Mouse (Mus musculus) monocyte, adult 59 days (primary cell): Measurements from ENCODE around the gene Hnf1b. TPM values are rescaled to one million over a fixed set of nuclear protein-coding genes. Genes with fewer than 3 reads are reported as not detected.

ENCODE experiments used
- total RNA-seq, 2 experiments: library from RNA; stranded (reverse); gene quantifications; one replicate each; pipeline ENCODE4 v1.2.4; 2023

The Hnf1b gene
- not detected for total RNA-seq

DNA sequence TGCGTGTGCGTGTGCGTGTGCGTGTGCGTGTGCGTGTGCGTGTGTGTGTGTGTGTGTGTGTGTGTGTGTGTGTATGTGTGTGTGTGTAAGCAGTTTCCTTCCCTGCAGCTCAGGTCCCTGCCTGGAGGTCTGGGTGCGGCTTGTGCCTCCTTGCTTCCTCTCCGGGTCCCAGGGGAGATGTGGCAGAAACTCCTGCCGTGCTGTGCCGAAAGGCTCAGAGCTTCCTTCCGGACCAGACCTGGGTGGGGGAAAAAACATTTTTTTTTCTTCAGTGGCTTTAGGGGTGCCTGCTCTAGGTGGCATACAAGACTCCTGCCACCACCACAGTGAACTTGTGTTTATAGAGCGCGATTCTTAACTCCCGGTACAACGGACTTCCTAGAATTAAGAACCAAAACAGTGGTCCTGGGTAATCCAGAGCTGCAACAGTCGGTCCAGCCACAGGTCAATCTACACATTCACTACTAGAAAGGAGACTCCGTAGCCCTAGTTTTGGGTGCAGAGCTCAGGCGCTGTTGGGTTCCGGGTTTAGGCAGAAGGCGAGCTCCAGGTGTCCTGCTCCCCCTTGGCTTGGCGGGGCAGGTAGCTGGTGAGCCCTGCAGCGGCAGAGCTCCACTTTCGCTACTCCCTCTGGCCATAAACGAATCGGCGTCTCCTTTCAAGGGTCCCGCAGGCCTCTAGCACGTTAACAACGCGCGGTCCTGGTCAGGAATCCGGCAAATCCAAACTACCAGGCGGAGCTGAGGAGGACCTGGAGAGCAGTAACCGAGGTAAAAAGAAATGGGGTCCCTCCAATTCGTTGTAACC, at the start of gene Hnf1b:
Gene Hnf1b (plus strand): TSS at position 535 of the 807 bp plus-strand sequence.

DNA sequence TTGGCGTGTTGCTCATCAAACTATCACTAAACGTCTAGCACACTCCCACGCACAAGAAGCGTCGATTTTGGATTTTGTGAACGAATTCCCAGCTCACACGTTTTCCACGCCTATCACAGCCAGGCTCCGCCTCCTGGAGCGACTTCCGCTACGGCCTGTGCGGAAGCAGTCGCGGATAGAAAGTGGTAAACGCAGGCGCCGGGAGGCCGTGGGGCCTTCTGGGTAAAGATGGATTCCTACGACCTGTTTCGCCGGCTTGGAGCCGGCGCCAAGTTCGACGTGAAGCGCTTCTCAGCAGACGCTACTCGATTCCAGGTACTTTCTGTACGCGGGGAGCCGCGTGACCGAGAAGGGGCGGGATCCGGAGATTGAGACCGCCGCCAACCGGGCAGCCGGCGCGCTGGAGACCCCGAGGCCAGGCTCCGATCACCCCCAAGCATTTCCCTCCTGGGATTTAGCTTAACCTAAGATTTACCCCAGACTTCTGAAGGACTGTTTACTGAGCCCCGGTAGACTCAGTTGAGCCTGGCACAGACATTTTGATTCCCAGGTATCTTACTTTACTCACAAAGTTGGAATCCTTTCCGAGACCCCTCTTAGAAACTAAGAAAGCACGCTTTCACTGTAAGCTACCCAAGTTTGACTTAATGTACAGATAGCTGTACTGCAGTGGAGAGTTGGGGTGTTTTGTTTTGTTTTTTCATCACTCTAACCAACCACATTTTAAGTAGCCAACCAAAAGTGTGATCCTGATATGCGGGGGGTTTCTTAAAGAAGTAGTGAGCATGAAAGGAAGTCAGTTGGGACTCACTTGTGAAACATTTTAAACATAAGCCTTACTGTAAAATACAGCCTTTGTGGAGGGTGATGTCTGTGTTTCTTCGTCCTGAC, 92.3 kb downstream of the Hnf1b start, which contains the start of gene Ddx52:
Gene Ddx52 (plus strand): TSS at position 113 of the 891 bp plus-strand sequence.

Other genes with a start within 250 kb of the Hnf1b start
- gene Rpl9-ps1, start 204.4 kb upstream of the Hnf1b start, total RNA-seq: not detected
- 100 to 1,000 TPM; 186 to 201 TPM for gene Ccl3, start 200.7 kb upstream of the Hnf1b start, total RNA-seq
- gene Ccl4, start 187.5 kb upstream of the Hnf1b start, total RNA-seq: 10 to 100 TPM; 23.7 to 26.8 TPM
- gene Wfdc17, start 146.1 kb upstream of the Hnf1b start, total RNA-seq: 100 to 1,000 TPM in 1 of 2 experiments, 10 to 100 TPM in 1; 80.2 to 115 TPM
- gene Wfdc18, start 141.0 kb upstream of the Hnf1b start, total RNA-seq: 1 to 10 TPM; 1.5 to 3.1 TPM
- not detected for gene Wfdc21, start 103.1 kb upstream of the Hnf1b start, total RNA-seq
- 10 to 100 TPM; 20.8 to 23.0 TPM for gene Heatr6, start 96.4 kb upstream of the Hnf1b start, total RNA-seq
- 10 to 100 TPM; 25.6 to 28.6 TPM for gene Ddx52, start 92.0 kb downstream of the Hnf1b start, total RNA-seq
- 10 to 100 TPM; 56.0 to 61.6 TPM for gene Synrg, start 114.4 kb downstream of the Hnf1b start, total RNA-seq
- under 1 TPM in 1 of 2 experiments, not detected in 1; 0.49 TPM for gene Dusp14, start 219.2 kb downstream of the Hnf1b start, total RNA-seq